Mouse (Mus musculus) embryonic facial prominence, embryonic 12.5 days (tissue): ENCODE results near the gene Ism2. TPM values are rescaled to one million over a fixed set of nuclear protein-coding genes. Genes with fewer than 3 reads are reported as not detected.
"Not testable (repeated sequence)": the region's sequence is repeated elsewhere in the genome, so short reads cannot be mapped to it uniquely, and the experiment has no call there.

Experiments
- ATAC-seq: fragments of 200-750 bp; cut with Nextera tagmentation; 2 replicates; pipeline ENCODE4 v1.8.0; 2017; ENCODE audit not compliant: insufficient number of reproducible peaks, insufficient read depth, low FRiP score, low TSS enrichment
- H3K27ac ChIP-seq: fragments of 300-500 bp; sonication (generic); 2 replicates; pipeline ENCODE4 v1.5.1; 2016; ENCODE audit warnings: mild to moderate bottlenecking
- H3K27me3 ChIP-seq: fragments of 300-500 bp; sonication (generic); 2 replicates; pipeline ENCODE4 v1.6.1; 2016; ENCODE audit warnings: mild to moderate bottlenecking, moderate library complexity
- H3K36me3 ChIP-seq: fragments of 300-500 bp; sonication (generic); 2 replicates; pipeline ENCODE4 v1.6.1; 2016; ENCODE audit warnings: mild to moderate bottlenecking
- H3K4me1 ChIP-seq: fragments of 300-500 bp; sonication (generic); 2 replicates; pipeline ENCODE4 v1.6.1; 2016
- H3K4me2 ChIP-seq: fragments of 300-500 bp; sonication (generic); replicated peaks from 2 replicates; pipeline ENCODE4 v1.6.1; 2016; ENCODE audit warnings: mild to moderate bottlenecking, moderate library complexity
- H3K4me3 ChIP-seq: fragments of 300-500 bp; sonication (generic); 2 replicates; pipeline ENCODE4 v1.5.1; 2016; ENCODE audit warnings: mild to moderate bottlenecking
- H3K9ac ChIP-seq: fragments of 300-500 bp; sonication (generic); 2 replicates; pipeline ENCODE4 v1.6.1; 2016; ENCODE audit warnings: mild to moderate bottlenecking, moderate library complexity
- H3K9me3 ChIP-seq: fragments of 300-500 bp; sonication (generic); 2 replicates; pipeline ENCODE4 v1.6.1; 2016; ENCODE audit warnings: mild to moderate bottlenecking, moderate library complexity
- WGBS: fragments of 180-500 bp; shearing (Covaris S2); methylation state at CpG from one replicate; pipeline ENCODE4 v1.1.7; 2016; 5-methylcytosine and 5-hydroxymethylcytosine counted together
- polyA plus RNA-seq: library from polyadenylated mRNA; unstranded; fragments of >200 nt; fragmentation: Nextera tagmentation; extraction: Ambion mirVana; gene quantifications from 2 replicates; pipeline ENCODE4 v1.2.1, GENCODE M21; 2016

The Ism2 gene
- polyA plus RNA-seq, 1 experiment from 2014 or later, result 1.4 TPM

- Histone ChIP-seq H3K9ac (no peak overlapping the region), H3K27ac (no peak overlapping the region), H3K4me2 (no peak overlapping the region), H3K36me3 (no peaks in the 10 kb centered on the region), H3K4me1 (0 out of 2 replicates have a peak, but pooled peaks cover 4% of the 10 kb centered on the region), H3K27me3 (no peaks in the 10 kb centered on the region), H3K9me3 (no peaks in the 10 kb centered on the region), H3K4me3 (no peak overlapping the region)
- 24% methylated on average over 7 of the region's 7 CpGs for WGBS
- no peak for ATAC-seq
These were observed 28.1 kb upstream of the Ism2 start for GRCm38 (mm10) chr12:87327610-87328009.

GRCm38 (mm10) chr12:87325452-87325851 lies 25.9 kb upstream of the Ism2 start:
- Histone ChIP-seq H3K9ac (no peak overlapping the region), H3K4me1 (0 out of 2 replicates have a peak, but pooled peaks cover 4% of the 10 kb centered on the region), H3K4me3 (no peak overlapping the region), H3K9me3 (no peaks in the 10 kb centered on the region), H3K27me3 (no peaks in the 10 kb centered on the region), H3K36me3 (no peaks in the 10 kb centered on the region), H3K4me2 (no peak overlapping the region), H3K27ac (no peak overlapping the region)
- 91% methylated on average over 3 of the region's 3 CpGs for WGBS
- ATAC-seq, result no peak

GRCm38 (mm10) chr12:87319229-87319628 lies 19.7 kb upstream of the Ism2 start:
- WGBS, result 71% methylated on average over 3 of the region's 3 CpGs
- H3K9ac ChIP-seq, result no peak overlapping the region
- no peaks in the 10 kb centered on the region for H3K9me3 ChIP-seq
- ATAC-seq, result no peak
- H3K4me2 ChIP-seq, result no peak overlapping the region
- H3K27me3 ChIP-seq, result no peaks in the 10 kb centered on the region
- H3K4me3 ChIP-seq, result no peak overlapping the region
- H3K27ac ChIP-seq, result no peak overlapping the region
- H3K36me3 ChIP-seq, result no peaks in the 10 kb centered on the region
- H3K4me1 ChIP-seq, result no peaks in the 10 kb centered on the region

- 51% methylated on average over 1 of the region's 1 CpGs for WGBS
- Histone ChIP-seq H3K4me1 (no peaks in the 10 kb centered on the region), H3K27ac (no peak overlapping the region), H3K27me3 (no peaks in the 10 kb centered on the region), H3K9ac (no peak overlapping the region), H3K9me3 (no peaks in the 10 kb centered on the region), H3K4me2 (no peak overlapping the region), H3K4me3 (no peak overlapping the region), H3K36me3 (no peaks in the 10 kb centered on the region)
- no peak for ATAC-seq
These were observed 18.4 kb upstream of the Ism2 start for GRCm38 (mm10) chr12:87317951-87318350.

GRCm38 (mm10) chr12:87313098-87313497 lies 13.6 kb upstream of the Ism2 start:
- ATAC-seq, result no peak
- no peak overlapping the region for H3K27ac ChIP-seq
- WGBS, result 48% methylated on average over 2 of the region's 2 CpGs
- no peaks in the 10 kb centered on the region for H3K9me3 ChIP-seq
- H3K4me2 ChIP-seq, result no peak overlapping the region
- H3K4me3 ChIP-seq, result no peak overlapping the region
- H3K27me3 ChIP-seq, result no peaks in the 10 kb centered on the region
- H3K36me3 ChIP-seq, result peaks cover 23% of the 10 kb centered on the region; the same call in 1 of the 2 replicates
- no peak overlapping the region for H3K9ac ChIP-seq
- no peaks in the 10 kb centered on the region for H3K4me1 ChIP-seq

- H3K4me3 ChIP-seq, ATAC-seq, H3K4me1 ChIP-seq, H3K27me3 ChIP-seq, H3K9me3 ChIP-seq, H3K9ac ChIP-seq, H3K4me2 ChIP-seq, H3K27ac ChIP-seq: not testable (repeated sequence)
- WGBS, result 67% methylated on average over 4 of the region's 4 CpGs
- H3K36me3 ChIP-seq, result peaks cover 16% of the 10 kb centered on the region; the same call in 1 of the 2 replicates
These were observed 7.0 kb upstream of the Ism2 start for GRCm38 (mm10) chr12:87306584-87306844.

GRCm38 (mm10) chr12:87305767-87306583 lies 6.5 kb upstream of the Ism2 start:
- ATAC-seq, result no peak
- Histone ChIP-seq H3K4me1 (no peaks in the 10 kb centered on the region), H3K4me3 (no peak overlapping the region), H3K9me3 (no peaks in the 10 kb centered on the region), H3K27me3 (no peaks in the 10 kb centered on the region; the same call in 1 of the 2 replicates), H3K9ac (no peak overlapping the region), H3K27ac (no peak overlapping the region), H3K4me2 (no peak overlapping the region), H3K36me3 (peaks cover 16% of the 10 kb centered on the region; the same call in 1 of the 2 replicates)
- 42% methylated on average over 13 of the region's 13 CpGs for WGBS

- Histone ChIP-seq H3K4me3 (no peak overlapping the region), H3K9ac (no peak overlapping the region), H3K9me3 (no peaks in the 10 kb centered on the region), H3K36me3 (no peaks in the 10 kb centered on the region), H3K4me1 (peaks cover 8% of the 10 kb centered on the region; the same call in 1 of the 2 replicates), H3K4me2 (no peak overlapping the region), H3K27me3 (peaks cover 24% of the 10 kb centered on the region), H3K27ac (no peak overlapping the region)
- no peak for ATAC-seq
- 52% methylated on average over 4 of the region's 4 CpGs for WGBS
These were observed 1.7 kb upstream of the Ism2 start for GRCm38 (mm10) chr12:87301189-87301588.

GRCm38 (mm10) chr12:87300441-87300690 lies 861 bp upstream of the Ism2 start:
- no peak overlapping the region for H3K9ac ChIP-seq
- WGBS, result under 1% methylated on average over 9 of the region's 9 CpGs

GRCm38 (mm10) chr12:87299037-87299656 lies 358 bp downstream of the Ism2 start:
- ATAC-seq, result peak; percentile 73; the same call in 1 of the 2 replicates
- H3K4me3 ChIP-seq, result peak overlapping the region; percentile 77

More at GRCm38 (mm10) chr12:87300441-87300690, 861 bp upstream of the Ism2 start:
- H3K4me3 ChIP-seq, result peak overlapping the region; percentile 77
- no peaks in the 10 kb centered on the region for H3K9me3 ChIP-seq
- H3K4me1 ChIP-seq, result peaks cover 8% of the 10 kb centered on the region; the same call in 1 of the 2 replicates
- no peak for ATAC-seq
- peak overlapping the region; percentile 97 for H3K4me2 ChIP-seq
- no peaks in the 10 kb centered on the region for H3K36me3 ChIP-seq
- no peak overlapping the region for H3K27ac ChIP-seq
- H3K27me3 ChIP-seq, result peaks cover 24% of the 10 kb centered on the region

GRCm38 (mm10) chr12:87293934-87294333 lies 5.6 kb downstream of the Ism2 start:
- Histone ChIP-seq H3K4me2 (no peak overlapping the region), H3K36me3 (no peaks in the 10 kb centered on the region), H3K27me3 (peaks cover 5% of the 10 kb centered on the region), H3K4me3 (no peak overlapping the region), H3K9me3 (no peaks in the 10 kb centered on the region), H3K27ac (no peak overlapping the region), H3K4me1 (no peaks in the 10 kb centered on the region), H3K9ac (no peak overlapping the region)
- 61% methylated on average over 6 of the region's 6 CpGs for WGBS
- no peak for ATAC-seq

More at GRCm38 (mm10) chr12:87299037-87299656, 358 bp downstream of the Ism2 start:
- Histone ChIP-seq H3K9ac (peak overlapping the region; percentile 74), H3K27ac (no peak overlapping the region), H3K9me3 (no peaks in the 10 kb centered on the region), H3K4me2 (peak overlapping the region; percentile 97), H3K4me1 (peaks cover 8% of the 10 kb centered on the region; the same call in 1 of the 2 replicates), H3K27me3 (peaks cover 24% of the 10 kb centered on the region), H3K36me3 (no peaks in the 10 kb centered on the region)
- 9% methylated on average over 29 of the region's 29 CpGs for WGBS

- no peak overlapping the region for H3K4me2 ChIP-seq
- no peaks in the 10 kb centered on the region for H3K36me3 ChIP-seq
- H3K27ac ChIP-seq, result no peak overlapping the region
- no peaks in the 10 kb centered on the region for H3K27me3 ChIP-seq
- ATAC-seq, result no peak
- no peak overlapping the region for H3K4me3 ChIP-seq
- WGBS, result 90% methylated on average over 5 of the region's 5 CpGs
- no peaks in the 10 kb centered on the region for H3K4me1 ChIP-seq
- H3K9ac ChIP-seq, result no peak overlapping the region
- no peaks in the 10 kb centered on the region for H3K9me3 ChIP-seq
These were observed 10.4 kb downstream of the Ism2 start for GRCm38 (mm10) chr12:87289100-87289499.
